Mouse (Mus musculus) bone marrow, adult 2 months (tissue): Measurements from ENCODE around the gene Snip1. TPM values are rescaled to one million over a fixed set of nuclear protein-coding genes. Genes with fewer than 3 reads are reported as not detected.
A peak's percentile ranks its signal among the peaks of the same experiment; 100 is the strongest.

Experiments
- H3K27ac ChIP-seq: fragments of 200-500 bp; 2 replicates; pipeline ENCODE4 v1.5.1; 2012; ENCODE audit warnings: low read depth, mild to moderate bottlenecking, control low read depth, inconsistent platforms, low read length; ENCODE audit not compliant: control insufficient read depth, poor library complexity, insufficient read depth
- H3K4me1 ChIP-seq: fragments of 200-500 bp; 2 replicates; pipeline ENCODE4 v1.6.1; 2011; ENCODE audit warnings: low read length; ENCODE audit not compliant: control insufficient read depth, insufficient read depth
- H3K4me3 ChIP-seq: fragments of 200-500 bp; replicated peaks from 2 replicates; pipeline ENCODE3; 2011; ENCODE audit warnings: mild to moderate bottlenecking, low read depth, low read length, control low read depth; ENCODE audit not compliant: control insufficient read depth
- CTCF ChIP-seq: fragments of 200-500 bp; IDR thresholded peaks from 2 replicates; pipeline ENCODE4 v1.5.1; 2011; ENCODE audit warnings: low read length, control low read depth; ENCODE audit not compliant: control insufficient read depth, insufficient read depth
- POLR2A ChIP-seq: fragments of 200-500 bp; IDR thresholded peaks from 2 replicates; pipeline ENCODE4 v1.6.1; 2011; ENCODE audit warnings: low read depth, mild to moderate bottlenecking, control low read depth, low read length, borderline replicate concordance; ENCODE audit not compliant: control insufficient read depth
- WGBS: fragments of 180-500 bp; shearing (Covaris S2); methylation state at CpG from one replicate; pipeline ENCODE4 v1.1.7; 2018; 5-methylcytosine and 5-hydroxymethylcytosine counted together
- polyA plus RNA-seq: library from polyadenylated mRNA; stranded (reverse); fragments of >200 nt; gene quantifications from 2 replicates; pipeline ENCODE4 v1.2.4, GENCODE M21; 2011; ENCODE audit warnings: low replicate concordance; ENCODE audit not compliant: missing spikeins, insufficient read depth, insufficient read length

Gene Snip1
- polyA plus RNA-seq, 1 experiment, result 15.8 TPM

DNA sequence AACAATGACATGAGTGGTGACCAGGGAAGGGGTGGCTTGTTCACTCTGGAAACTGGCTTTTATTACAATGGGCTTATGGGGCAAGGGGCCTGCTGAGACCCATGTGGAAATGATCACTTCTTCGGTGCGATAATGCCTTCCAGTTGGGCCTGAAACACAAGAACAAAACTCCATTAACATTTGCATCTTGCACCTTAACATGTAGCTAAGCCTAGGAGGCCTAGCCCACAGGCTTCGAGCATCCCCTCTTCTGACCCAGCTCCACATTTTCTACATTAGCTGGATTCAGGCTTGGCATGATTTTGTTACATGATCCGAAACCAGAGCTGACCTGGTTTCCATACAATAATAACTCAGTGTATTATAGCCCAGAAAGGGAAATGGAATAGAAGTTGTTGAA lies 10.0 kb upstream of the Snip1 start:
- Histone ChIP-seq H3K27ac (no peak overlapping the region), H3K4me1 (no peaks in the 10 kb centered on the region; the same call in 1 of the 2 replicates), H3K4me3 (no peak overlapping the region)
- TF ChIP-seq CTCF, result no peak
- TF ChIP-seq POLR2A, result no peak
- WGBS, result 88% methylated on average over 4 of the region's 4 CpGs

DNA sequence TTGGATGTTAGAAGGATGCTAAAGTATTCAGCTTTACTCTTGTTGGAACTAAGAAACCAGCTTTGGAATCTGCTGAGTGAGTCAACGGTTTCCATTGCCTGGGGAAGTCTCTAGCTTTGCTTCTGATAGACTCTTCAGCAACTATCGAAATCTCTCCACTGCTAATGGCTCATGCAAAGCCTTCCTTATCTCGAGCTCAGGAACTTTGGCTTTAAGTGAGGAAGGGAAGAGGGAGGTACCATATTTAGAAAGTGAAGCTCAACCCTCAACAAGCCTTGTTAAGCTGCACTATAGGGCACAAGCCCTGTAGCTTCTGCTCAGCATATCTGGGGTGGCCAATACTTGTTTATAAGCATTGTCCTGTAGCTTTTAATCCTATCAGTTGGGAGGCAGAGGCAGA lies 9.2 kb upstream of the Snip1 start:
- WGBS, result 39% methylated on average over 3 of the region's 3 CpGs
- no peak overlapping the region for H3K27ac ChIP-seq
- no peak overlapping the region for H3K4me3 ChIP-seq
- TF ChIP-seq POLR2A (no peak), CTCF (no peak)
- H3K4me1 ChIP-seq, result no peaks in the 10 kb centered on the region; the same call in 1 of the 2 replicates

DNA sequence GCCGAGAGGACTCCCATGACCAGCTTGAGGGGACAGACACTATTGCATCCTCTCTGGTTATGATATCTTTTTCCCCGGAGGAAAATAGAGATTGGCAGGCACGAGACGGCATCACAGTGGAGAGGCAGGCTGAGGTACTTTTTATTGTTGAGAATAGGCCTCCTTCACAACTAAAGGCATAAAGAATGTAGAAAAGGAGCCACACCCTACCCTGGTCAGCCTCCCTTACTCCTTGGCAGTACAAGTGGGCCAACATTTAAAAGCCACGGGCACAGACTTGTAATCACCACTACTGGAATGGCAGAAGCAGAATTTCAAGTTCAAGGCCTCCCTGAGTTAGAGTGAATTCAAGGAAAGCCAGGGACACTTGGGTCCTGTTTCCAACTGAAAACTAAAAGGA lies 8.4 kb upstream of the Snip1 start:
- no peak for TF ChIP-seq POLR2A
- TF ChIP-seq CTCF, result no peak
- Histone ChIP-seq H3K27ac (no peak overlapping the region), H3K4me3 (no peak overlapping the region), H3K4me1 (no peaks in the 10 kb centered on the region; the same call in 1 of the 2 replicates)
- 76% methylated on average over 5 of the region's 5 CpGs for WGBS

DNA sequence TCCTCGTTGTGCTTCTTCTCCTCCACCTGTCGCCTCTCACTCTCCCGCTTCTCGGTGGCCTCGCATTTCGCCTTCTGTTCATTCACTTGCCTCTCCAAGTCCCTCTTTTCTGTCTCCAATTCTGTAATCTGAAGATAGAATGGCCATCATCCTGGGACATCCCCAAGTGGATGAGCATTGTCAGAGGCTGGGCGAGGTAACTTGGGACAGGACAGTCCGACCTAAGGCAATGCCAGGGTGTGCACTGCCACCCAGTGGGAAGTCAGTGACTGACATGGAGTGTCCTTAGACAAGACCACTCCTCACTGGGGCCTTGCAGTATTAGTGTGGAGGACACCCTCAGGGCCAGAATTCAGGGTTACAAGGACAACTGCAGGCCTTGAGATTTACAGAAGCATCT lies 7.4 kb upstream of the Snip1 start:
- WGBS, result 9% methylated on average over 8 of the region's 8 CpGs

DNA sequence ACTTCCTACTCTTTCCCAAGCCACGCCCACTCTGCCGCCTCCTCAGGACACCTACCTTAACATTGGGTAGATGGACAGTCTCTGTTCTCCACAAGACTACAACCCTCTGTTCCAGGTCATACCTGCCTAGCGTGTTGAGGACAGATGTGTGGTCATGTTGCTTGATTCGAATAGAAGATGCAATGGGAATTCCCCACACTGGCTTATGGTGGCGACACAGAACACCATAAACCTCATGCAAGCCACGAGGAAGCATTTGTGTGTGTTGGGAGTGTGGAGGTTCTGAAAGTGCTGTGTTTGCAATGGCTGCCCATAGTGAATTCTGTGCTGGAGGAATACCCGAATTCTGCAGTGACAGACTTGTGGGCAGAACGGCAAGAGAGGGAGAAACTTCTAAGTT lies 2.6 kb upstream of the Snip1 start:
- 45% methylated on average over 8 of the region's 8 CpGs for WGBS
- no peak overlapping the region for H3K4me3 ChIP-seq
- H3K4me1 ChIP-seq, result peaks cover 1% of the 10 kb centered on the region; the same call in 1 of the 2 replicates
- TF ChIP-seq CTCF, result no peak
- TF ChIP-seq POLR2A, result no peak
- H3K27ac ChIP-seq, result no peak overlapping the region

More for the DNA sequence above, 7.4 kb upstream of the Snip1 start:
- H3K4me1 ChIP-seq, result no peaks in the 10 kb centered on the region; the same call in 1 of the 2 replicates
- TF ChIP-seq POLR2A (no peak), CTCF (peak; percentile 97)
- peak overlapping the region; percentile 6 for H3K4me3 ChIP-seq
- no peak overlapping the region for H3K27ac ChIP-seq

DNA sequence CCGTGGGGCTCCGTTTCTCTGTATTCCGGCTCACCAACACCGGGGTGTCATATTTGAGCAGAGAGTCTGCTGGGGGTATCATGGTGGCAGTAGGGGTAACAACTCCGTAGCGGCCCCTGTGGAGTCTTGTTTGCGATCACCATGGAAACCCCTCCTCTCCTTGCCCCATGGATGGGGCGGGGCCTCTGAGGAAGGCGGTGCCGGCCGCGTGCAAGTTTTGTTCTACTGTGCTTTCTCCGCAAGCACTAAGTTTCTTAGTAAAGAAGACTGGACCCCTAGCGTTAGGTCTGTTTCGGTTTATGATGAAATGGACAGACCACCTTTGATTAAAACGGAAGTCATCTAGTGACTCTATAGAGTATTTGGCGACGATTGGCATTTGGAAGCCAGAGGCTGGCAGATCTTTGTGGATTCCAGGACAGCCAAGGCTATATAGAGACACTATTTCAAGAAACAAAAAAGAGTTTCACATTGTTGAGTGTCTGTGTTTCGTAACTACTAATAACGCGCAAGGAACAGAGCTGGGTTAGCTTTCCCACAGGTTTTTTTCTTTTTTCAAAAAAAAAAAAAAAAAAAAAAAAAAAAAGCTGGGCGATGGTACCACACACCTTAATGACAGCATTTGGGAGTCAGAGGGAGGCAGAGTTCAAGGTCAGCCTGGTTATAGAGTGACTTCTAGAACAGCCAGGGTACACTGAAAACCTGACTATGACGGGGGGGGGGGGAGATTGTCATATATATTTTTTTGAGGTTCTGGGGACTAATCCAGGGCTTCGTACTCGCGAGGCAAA lies 760 bp upstream of the Snip1 start, which contains the start of gene Dnali1:
Gene Dnali1 (minus strand): TSS at position 187 of the 791 bp plus-strand sequence.
- TF ChIP-seq POLR2A (no peak), CTCF (no peak)
- 3% methylated on average over 26 of the region's 26 CpGs for WGBS
- Histone ChIP-seq H3K27ac (peak within 1 kb of the TSS; percentile 62), H3K4me3 (peak within 1 kb of the TSS; percentile 85), H3K4me1 (peaks cover 1% of the 10 kb centered on the region; the same call in 1 of the 2 replicates)

DNA sequence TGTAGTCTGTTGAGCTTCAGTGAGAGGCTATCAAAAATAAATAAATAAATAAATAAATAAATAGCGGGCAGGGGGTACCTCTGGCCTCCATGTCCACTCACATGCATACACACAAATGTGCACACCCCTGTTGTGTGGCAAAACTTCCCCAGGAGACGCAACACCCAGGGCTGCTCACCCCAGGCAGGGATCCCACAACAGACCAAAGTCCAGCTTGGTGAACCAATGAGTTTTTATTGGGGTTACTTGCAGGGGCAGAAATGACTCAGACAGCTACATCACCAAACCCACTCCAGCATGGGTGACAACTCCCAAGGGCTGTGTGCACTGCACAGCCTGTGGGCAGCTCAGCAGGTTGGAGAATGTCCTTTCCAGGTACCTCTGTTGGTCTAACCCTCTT lies 11.2 kb downstream of the Snip1 start:
- Histone ChIP-seq H3K4me3 (no peak overlapping the region), H3K27ac (no peak overlapping the region), H3K4me1 (no peaks in the 10 kb centered on the region)
- TF ChIP-seq CTCF, result no peak
- no peak for TF ChIP-seq POLR2A
- WGBS, result 79% methylated on average over 2 of the region's 2 CpGs

DNA sequence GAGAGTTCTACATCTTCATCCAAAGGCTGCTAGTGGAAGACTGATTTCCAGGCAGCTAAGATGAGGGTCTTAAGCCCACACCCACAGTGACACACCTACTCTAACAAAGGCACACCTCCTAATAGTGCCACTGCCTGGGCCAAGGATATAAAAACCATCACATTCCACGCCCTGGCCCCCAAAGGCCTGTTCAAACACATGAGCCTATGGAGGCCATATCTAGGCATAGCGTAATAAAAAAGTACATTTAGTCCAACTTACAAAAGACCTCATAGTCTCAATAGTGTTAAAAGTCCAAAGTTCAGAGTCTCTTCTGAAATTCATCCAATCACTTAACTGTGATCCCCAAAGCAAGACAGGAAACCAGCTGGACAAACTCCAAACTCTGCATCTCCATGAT lies 12.2 kb downstream of the Snip1 start:
- 88% methylated on average over 2 of the region's 2 CpGs for WGBS
- TF ChIP-seq POLR2A, result no peak
- TF ChIP-seq CTCF, result no peak
- Histone ChIP-seq H3K4me3 (no peak overlapping the region), H3K4me1 (no peaks in the 10 kb centered on the region), H3K27ac (no peak overlapping the region)
